Mouse (Mus musculus): Measurements from ENCODE around the gene Fam241b. TPM values are rescaled to one million over a fixed set of nuclear protein-coding genes. Genes with fewer than 3 reads are reported as not detected.
A peak's percentile ranks its signal among the peaks of the same experiment; 100 is the strongest.

Gene Fam241b
- 2.0 and 3.2 TPM in 2 replicates for total RNA-seq (2014; fragmentation: Nextera tagmentation)
- total RNA-seq (2017): 13.2 and 14.2 TPM in 2 replicates
- 9.3 and 10.0 TPM in 2 replicates for polyA plus RNA-seq (2012)

GRCm38 (mm10) chr10:62143820-62144219, at the start of gene Fam241b:
Gene Fam241b (minus strand): TSS chr10:62143920.
- H3K4me3 ChIP-seq (ENCODE audit: low read depth, low read length): no peak within 1 kb of the TSS
- TF ChIP-seq POLR2AphosphoS5 (IDR thresholded peaks at IDR 0.05; ENCODE audit: insufficient replicate concordance, low read depth, low read length) (no peak), GATA1 (IDR thresholded peaks at IDR 0.05; ENCODE audit: borderline replicate concordance, low read length) (no peak), GATA2 (IDR thresholded peaks at IDR 0.05; ENCODE audit: borderline replicate concordance, low read depth, low read length) (no peak), CTCF (IDR thresholded peaks at IDR 0.05; ENCODE audit: low read depth, low read length) (no peak), TAL1 (conservative IDR thresholded peaks at IDR 0.05; ENCODE audit: low read depth, low read length) (no peak)
- no peak for DNase-seq (ENCODE audit: low spot score)
- H3K36me3 ChIP-seq (replicated peaks): no peaks in the 10 kb centered on the region
- no peaks in the 10 kb centered on the region for H3K27me3 ChIP-seq (ENCODE audit: insufficient read depth, low read length)
- H3K9me3 ChIP-seq (replicated peaks): no peaks in the 10 kb centered on the region
- ATAC-seq (ENCODE audit: extremely low read depth, insufficient number of reproducible peaks, low FRiP score, poor library complexity, severe bottlenecking): no peak
- no peaks in the 10 kb centered on the region for H3K4me1 ChIP-seq (ENCODE audit: insufficient read depth, low read depth, low read length)

GRCm38 (mm10) chr10:62192701-62193157, 49.0 kb upstream of the Fam241b start:
- ATAC-seq (ENCODE audit: extremely low read depth, insufficient number of reproducible peaks, low FRiP score, poor library complexity, severe bottlenecking): no peak

GRCm38 (mm10) chr10:62190821-62191220, 47.1 kb upstream of the Fam241b start:
- no peak for ATAC-seq (ENCODE audit: extremely low read depth, insufficient number of reproducible peaks, low FRiP score, poor library complexity, severe bottlenecking)

More at GRCm38 (mm10) chr10:62192701-62193157, 49.0 kb upstream of the Fam241b start:
- no peaks in the 10 kb centered on the region for H3K9me3 ChIP-seq (replicated peaks)
- no peak overlapping the region for H3K4me3 ChIP-seq (ENCODE audit: low read depth, low read length)
- H3K4me1 ChIP-seq (ENCODE audit: insufficient read depth, low read depth, low read length): peaks cover 53% of the 10 kb centered on the region
- no peak for DNase-seq (ENCODE audit: low spot score)
- H3K27me3 ChIP-seq (ENCODE audit: insufficient read depth, low read length): no peaks in the 10 kb centered on the region
- peaks cover 29% of the 10 kb centered on the region for H3K36me3 ChIP-seq (replicated peaks)
- TF ChIP-seq GATA1 (IDR thresholded peaks at IDR 0.05; ENCODE audit: borderline replicate concordance, low read length) (no peak), TAL1 (conservative IDR thresholded peaks at IDR 0.05; ENCODE audit: low read depth, low read length) (no peak), POLR2AphosphoS5 (IDR thresholded peaks at IDR 0.05; ENCODE audit: insufficient replicate concordance, low read depth, low read length) (no peak), GATA2 (IDR thresholded peaks at IDR 0.05; ENCODE audit: borderline replicate concordance, low read depth, low read length) (no peak), CTCF (IDR thresholded peaks at IDR 0.05; ENCODE audit: low read depth, low read length) (no peak)

GRCm38 (mm10) chr10:62189910-62190309, 46.2 kb upstream of the Fam241b start:
- no peak overlapping the region; the same call in 1 of the 2 replicates for H3K4me3 ChIP-seq (ENCODE audit: low read depth, low read length)
- peaks cover 43% of the 10 kb centered on the region for H3K4me1 ChIP-seq (ENCODE audit: insufficient read depth, low read depth, low read length)
- H3K27me3 ChIP-seq (ENCODE audit: insufficient read depth, low read length): no peaks in the 10 kb centered on the region
- DNase-seq (ENCODE audit: low spot score) (peak; percentile 18), ATAC-seq (ENCODE audit: extremely low read depth, insufficient number of reproducible peaks, low FRiP score, poor library complexity, severe bottlenecking) (no peak)
- TF ChIP-seq GATA1 (IDR thresholded peaks at IDR 0.05; ENCODE audit: borderline replicate concordance, low read length) (no peak), TAL1 (conservative IDR thresholded peaks at IDR 0.05; ENCODE audit: low read depth, low read length) (no peak), POLR2AphosphoS5 (IDR thresholded peaks at IDR 0.05; ENCODE audit: insufficient replicate concordance, low read depth, low read length) (no peak), CTCF (IDR thresholded peaks at IDR 0.05; ENCODE audit: low read depth, low read length) (no peak), GATA2 (IDR thresholded peaks at IDR 0.05; ENCODE audit: borderline replicate concordance, low read depth, low read length) (no peak)
- H3K36me3 ChIP-seq (replicated peaks): peaks cover 26% of the 10 kb centered on the region
- H3K9me3 ChIP-seq (replicated peaks): no peaks in the 10 kb centered on the region

More at GRCm38 (mm10) chr10:62190821-62191220, 47.1 kb upstream of the Fam241b start:
- H3K4me1 ChIP-seq (ENCODE audit: insufficient read depth, low read depth, low read length): peaks cover 43% of the 10 kb centered on the region
- H3K4me3 ChIP-seq (ENCODE audit: low read depth, low read length): no peak overlapping the region
- peaks cover 31% of the 10 kb centered on the region for H3K36me3 ChIP-seq (replicated peaks)
- H3K27me3 ChIP-seq (ENCODE audit: insufficient read depth, low read length): no peaks in the 10 kb centered on the region
- TF ChIP-seq TAL1 (conservative IDR thresholded peaks at IDR 0.05; ENCODE audit: low read depth, low read length): no peak
- TF ChIP-seq GATA2 (IDR thresholded peaks at IDR 0.05; ENCODE audit: borderline replicate concordance, low read depth, low read length): no peak
- TF ChIP-seq POLR2AphosphoS5 (IDR thresholded peaks at IDR 0.05; ENCODE audit: insufficient replicate concordance, low read depth, low read length): no peak
- DNase-seq (ENCODE audit: low spot score): no peak
- no peaks in the 10 kb centered on the region for H3K9me3 ChIP-seq (replicated peaks)

GRCm38 (mm10) chr10:62189303-62189702, 45.6 kb upstream of the Fam241b start:
- peaks cover 43% of the 10 kb centered on the region for H3K4me1 ChIP-seq (ENCODE audit: insufficient read depth, low read depth, low read length)
- no peak for ATAC-seq (ENCODE audit: extremely low read depth, insufficient number of reproducible peaks, low FRiP score, poor library complexity, severe bottlenecking)
- no peaks in the 10 kb centered on the region for H3K9me3 ChIP-seq (replicated peaks)
- no peak overlapping the region for H3K4me3 ChIP-seq (ENCODE audit: low read depth, low read length)
- H3K27me3 ChIP-seq (ENCODE audit: insufficient read depth, low read length): no peaks in the 10 kb centered on the region
- TF ChIP-seq CTCF (IDR thresholded peaks at IDR 0.05; ENCODE audit: low read depth, low read length) (no peak), GATA1 (IDR thresholded peaks at IDR 0.05; ENCODE audit: borderline replicate concordance, low read length) (no peak), GATA2 (IDR thresholded peaks at IDR 0.05; ENCODE audit: borderline replicate concordance, low read depth, low read length) (no peak), TAL1 (conservative IDR thresholded peaks at IDR 0.05; ENCODE audit: low read depth, low read length) (no peak), POLR2AphosphoS5 (IDR thresholded peaks at IDR 0.05; ENCODE audit: insufficient replicate concordance, low read depth, low read length) (no peak)
- peaks cover 26% of the 10 kb centered on the region for H3K36me3 ChIP-seq (replicated peaks)
- no peak for DNase-seq (ENCODE audit: low spot score)

- Histone ChIP-seq H3K4me1 (ENCODE audit: insufficient read depth, low read depth, low read length) (peaks cover 40% of the 10 kb centered on the region), H3K4me3 (ENCODE audit: low read depth, low read length) (no peak overlapping the region), H3K9me3 (replicated peaks) (no peaks in the 10 kb centered on the region), H3K27me3 (ENCODE audit: insufficient read depth, low read length) (no peaks in the 10 kb centered on the region), H3K36me3 (replicated peaks) (peaks cover 19% of the 10 kb centered on the region)
- DNase-seq (ENCODE audit: low spot score): peak; percentile 42
- TF ChIP-seq TAL1 (conservative IDR thresholded peaks at IDR 0.05; ENCODE audit: low read depth, low read length): no peak
- peak; percentile 51; the same call in 1 of the 2 replicates for TF ChIP-seq CTCF (IDR thresholded peaks at IDR 0.05; ENCODE audit: low read depth, low read length)
- peak; percentile 8; the same call in 1 of the 2 replicates for ATAC-seq (ENCODE audit: extremely low read depth, insufficient number of reproducible peaks, low FRiP score, poor library complexity, severe bottlenecking)
Measured at GRCm38 (mm10) chr10:62186882-62187281, 43.2 kb upstream of the Fam241b start.

Measured in G1E (cell line).